Mouse (Mus musculus): ENCODE results near the gene Csrp1.

Gene Csrp1

DNA sequence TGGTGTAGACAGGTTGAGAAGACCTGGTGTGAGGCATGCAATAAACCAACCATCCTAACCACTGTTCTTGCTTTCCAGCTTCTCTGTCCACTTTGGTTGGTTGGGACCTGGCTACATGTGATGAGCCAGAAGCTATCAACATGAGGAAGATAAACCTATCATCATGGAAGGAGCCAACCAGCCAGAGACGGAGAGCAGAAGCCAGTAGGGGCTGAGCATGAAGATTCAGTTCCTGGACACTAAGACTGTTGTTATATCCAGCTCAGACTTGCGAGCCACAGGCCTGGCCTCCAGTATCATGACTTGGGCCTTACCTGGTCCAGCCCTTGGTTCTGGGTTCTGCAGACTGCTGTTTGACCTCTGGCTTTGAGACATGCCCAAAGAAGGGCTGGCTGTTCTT, 48.5 kb downstream of the Csrp1 start:
- no peak for DNase-seq (ENCODE audit: extremely low spot score, low read depth, low spot score)

DNA sequence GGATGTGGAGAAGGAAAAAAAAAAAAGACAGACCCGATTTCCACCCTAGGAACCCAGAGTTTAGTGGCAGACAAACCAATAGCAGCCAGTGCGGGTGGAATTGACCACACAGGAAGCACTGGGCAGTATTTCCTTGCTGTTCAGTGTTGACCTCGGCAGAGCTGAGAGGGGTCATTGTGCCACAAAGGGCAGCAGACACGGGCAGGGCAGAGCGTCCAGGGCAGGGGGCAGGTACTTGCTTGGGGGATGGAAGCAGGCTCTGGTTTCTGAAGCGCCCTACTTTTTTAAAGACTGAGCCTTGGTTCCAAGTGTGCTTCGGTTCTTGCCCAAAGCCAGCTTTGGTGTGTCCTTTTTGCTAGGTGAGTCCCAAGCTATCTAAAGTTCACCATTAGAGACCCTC, 50.4 kb downstream of the Csrp1 start:
- no peak for DNase-seq (ENCODE audit: extremely low spot score, low read depth, low spot score)

DNA sequence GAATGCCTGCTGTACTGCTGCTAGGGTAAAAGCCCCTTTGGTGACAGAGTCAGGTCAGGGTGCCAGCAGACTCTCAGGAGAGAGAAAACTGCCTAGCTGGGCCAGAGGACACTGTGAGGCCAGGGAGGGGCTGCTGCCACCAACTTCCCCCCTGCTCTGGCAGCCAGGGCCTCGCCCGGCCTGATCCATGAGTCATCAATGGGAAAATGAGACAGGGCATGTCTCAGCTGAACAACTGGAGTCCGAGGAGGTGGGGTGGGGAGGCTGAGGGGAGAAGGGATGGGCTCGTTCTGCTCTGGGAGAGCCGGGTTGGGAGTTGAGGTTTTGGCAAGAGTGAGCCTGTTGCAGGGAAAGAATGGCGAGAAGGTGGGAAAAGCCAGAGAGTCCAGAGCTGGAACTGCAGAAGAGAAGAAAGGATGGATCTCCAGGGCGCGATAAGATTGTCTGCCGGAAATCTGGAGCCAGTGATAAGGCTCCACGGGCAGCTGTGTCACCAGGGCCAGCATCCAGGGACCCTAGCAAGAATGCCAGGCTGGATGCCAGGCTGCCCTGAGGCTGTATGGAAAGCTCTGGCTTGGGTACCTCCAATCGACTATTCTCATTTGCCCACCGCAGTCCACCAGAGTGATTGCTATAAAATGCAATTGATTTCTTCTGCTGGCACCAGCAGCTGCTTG, 51.2 kb downstream of the Csrp1 start:
- DNase-seq (ENCODE audit: extremely low spot score, low read depth, low spot score), result no peak

DNA sequence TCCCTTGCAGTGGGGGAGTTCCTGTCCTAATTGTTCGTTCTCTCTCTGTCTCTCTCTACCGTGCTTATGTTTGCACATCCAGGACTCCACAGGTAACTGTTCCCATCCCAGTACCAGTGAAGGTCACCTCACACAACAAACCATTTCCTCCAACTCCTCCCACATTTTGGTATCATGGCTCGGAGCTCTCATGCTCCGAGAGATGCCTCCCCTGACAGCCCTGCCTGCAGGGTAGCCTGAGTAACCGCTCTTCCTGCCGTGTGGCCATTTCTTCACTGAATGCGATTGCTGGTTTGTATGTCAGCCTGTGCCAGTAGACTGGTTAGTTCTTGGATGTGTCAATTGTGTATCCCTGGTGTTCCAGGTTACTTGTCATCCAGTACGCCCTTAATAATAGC, 51.7 kb downstream of the Csrp1 start:
- DNase-seq (ENCODE audit: extremely low spot score, low read depth, low spot score), result no peak

DNA sequence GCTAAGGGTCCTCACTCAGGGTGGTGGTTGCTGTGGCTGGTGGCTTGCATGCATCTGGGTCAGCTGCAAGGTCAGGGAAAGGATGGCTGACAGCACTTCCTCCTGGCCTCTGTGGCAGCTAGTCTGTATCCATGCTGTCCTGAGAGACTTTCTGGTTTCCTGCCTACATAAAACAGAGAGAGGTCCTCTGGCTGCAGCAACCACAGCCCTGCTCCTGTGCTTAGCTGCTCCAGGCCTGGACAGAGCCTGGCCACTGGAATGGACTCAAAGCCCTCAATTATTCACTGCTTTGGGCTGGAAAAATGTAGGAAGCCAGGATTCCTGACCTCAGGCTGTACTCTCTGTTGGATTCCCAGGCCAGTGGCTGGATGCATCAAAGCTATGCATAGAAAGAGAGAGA, 56.7 kb downstream of the Csrp1 start:
- DNase-seq (ENCODE audit: extremely low spot score, low read depth, low spot score), result no peak

DNA sequence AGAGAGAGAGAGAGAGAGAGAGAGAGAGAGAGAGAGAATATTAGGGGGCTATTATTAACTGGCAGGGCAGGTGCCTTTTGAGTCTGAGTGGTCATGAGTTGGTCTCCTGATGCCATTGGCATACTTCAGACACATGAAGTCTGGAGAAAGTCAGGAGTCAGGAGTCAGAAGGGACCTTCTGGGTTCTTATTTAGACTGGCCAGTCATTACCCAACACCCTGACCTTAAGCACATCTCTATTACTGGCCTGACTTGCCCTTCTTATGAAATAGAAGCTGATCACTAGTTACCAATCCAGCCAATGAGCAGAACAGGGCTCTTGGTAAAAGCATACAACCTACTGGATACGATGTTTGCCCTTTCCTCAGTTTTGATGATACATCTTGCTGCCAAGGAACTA, 57.2 kb downstream of the Csrp1 start:
- no peak for DNase-seq (ENCODE audit: extremely low spot score, low read depth, low spot score)

DNA sequence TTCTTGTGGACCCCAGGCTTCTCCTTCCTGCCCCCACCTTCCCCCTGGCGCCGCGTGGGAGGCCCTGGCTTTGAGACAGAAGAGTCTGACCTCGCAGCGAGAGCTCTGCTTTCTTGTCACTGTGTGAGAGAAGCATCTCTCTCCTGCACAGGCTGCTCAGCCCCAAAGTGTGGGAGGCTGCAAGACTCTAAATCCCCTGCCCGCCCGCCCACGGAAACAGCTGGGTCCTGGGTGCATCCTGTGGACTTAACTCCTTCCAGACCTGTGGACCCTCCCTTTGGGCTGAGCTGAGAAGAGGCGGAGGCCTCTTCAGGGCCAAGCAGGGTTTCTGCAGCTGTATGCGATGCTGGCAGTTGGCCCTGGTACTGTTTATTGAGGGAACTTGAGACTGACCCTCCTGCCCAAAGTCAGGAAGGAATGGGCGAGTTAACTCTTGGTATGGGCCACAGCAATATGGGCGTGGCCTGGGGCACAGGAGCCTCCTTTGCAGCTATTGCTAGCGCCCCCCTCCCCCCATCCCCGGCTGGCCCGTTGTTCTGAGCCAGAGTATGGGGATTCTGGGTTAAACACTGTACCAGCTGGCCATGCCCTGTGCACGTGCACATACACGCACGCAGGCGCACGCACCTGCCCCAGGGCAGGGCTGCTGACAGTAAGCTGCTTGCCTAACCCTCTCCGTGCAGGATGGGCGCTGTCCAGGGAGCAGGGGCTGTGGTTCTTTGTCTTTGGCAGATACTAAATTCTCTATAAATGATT, 59.1 kb downstream of the Csrp1 start, which contains the start of gene Tnni1:
Tnni1 (plus strand) TSS at position 655 of the 756 bp plus-strand sequence.
- DNase-seq (ENCODE audit: extremely low spot score, low read depth, low spot score), result no peak

DNA sequence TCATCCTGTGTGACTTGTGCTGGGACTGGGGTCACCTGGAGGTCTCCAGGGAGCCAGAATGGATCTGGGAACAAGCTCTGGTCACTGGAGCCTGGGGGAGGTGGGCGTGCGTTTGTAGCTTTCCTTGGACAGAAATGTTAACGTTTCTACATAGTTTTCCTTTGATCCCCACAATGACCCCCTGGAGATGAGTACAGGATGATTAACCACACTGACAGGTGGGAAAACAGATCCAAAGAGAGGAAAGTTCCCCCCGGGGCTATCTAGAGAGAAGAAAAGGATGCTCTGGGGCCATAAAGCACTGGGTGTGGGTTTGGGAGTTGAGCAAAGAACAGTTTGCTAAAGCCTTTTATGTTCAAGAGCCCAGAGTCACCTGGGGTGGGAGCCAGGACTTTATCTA, 60.8 kb downstream of the Csrp1 start:
- no peak for DNase-seq (ENCODE audit: extremely low spot score, low read depth, low spot score)

DNA sequence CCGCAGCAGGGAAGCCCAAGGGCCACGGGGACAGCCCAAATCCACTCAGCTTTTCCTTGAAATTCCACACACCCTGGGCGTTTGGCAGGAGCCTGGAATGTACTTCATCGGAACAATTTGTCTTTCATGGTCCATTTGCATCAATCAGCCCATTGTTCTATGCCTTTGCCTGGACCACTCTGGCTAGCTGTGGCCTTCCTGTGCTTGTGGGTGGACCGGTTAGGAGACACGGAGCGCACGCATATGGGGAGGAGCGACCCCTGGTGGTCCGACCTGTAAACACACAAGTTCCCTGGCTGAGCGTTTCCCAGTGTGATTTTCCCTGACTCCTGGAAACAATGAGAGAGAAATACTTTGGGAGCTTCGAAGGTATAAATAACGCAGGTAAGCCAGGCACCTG, 61.4 kb downstream of the Csrp1 start:
- peak; percentile 35 for DNase-seq (ENCODE audit: extremely low spot score, low read depth, low spot score)

DNA sequence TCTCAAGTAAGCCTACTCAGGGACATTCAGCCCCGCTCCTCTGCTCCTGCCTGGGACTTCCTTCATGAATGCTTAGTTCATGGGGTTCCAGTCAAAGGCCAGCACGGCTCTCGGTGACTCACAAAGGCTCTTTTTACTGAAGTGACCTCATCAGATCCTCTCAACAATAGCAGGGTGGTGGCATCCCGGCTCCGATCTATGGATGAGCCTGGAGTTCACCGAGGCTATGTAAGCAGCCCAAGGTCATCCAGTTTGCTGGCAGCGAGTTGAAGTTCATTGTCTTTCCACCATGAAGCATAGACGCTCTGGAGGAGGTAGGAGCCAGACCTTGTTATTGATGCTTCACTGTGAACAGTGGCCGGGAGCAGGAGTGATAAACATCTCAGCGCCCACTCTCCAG, 63.0 kb downstream of the Csrp1 start:
- DNase-seq (ENCODE audit: extremely low spot score, low read depth, low spot score), result no peak

DNA sequence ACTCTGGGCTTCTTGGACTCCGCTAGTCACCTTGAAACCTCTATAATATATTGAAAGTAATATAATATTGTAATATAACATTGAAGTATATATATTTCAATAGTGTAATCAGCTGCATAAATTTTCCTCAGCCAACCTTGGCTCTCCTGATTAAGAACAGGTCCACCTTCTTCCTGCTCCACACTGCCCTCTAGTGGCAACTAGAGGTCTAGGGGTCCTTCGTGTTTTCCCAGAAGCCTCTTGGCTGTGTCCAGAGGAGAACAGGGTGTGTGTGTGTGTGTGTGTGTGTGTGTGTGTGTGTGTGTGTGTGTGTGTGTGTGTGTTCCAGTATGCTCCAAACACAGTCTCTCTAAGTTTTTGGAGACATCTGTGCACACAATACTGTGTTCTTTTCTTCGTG, 67.9 kb downstream of the Csrp1 start:
- DNase-seq (ENCODE audit: extremely low spot score, low read depth, low spot score), result peak; percentile 88

DNA sequence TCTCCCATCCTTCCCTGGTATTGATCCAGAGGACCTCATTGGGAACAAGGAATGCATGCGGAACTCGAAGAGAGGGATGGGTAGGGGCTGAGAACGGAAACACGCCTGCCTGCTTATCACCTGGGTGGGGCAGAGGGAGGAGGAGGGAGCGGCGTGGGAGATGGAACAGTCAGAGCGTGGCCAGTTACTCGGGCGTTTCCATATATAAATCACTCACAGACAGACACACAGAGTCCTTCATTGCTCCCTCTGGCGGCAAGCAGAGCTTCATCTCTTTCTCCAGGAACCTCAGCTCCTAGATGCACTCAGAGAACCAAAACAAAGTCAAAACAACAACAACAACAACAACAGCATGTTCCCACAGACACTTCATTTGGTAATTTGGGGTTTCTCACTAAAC, 68.8 kb downstream of the Csrp1 start:
- no peak for DNase-seq (ENCODE audit: extremely low spot score, low read depth, low spot score)

DNA sequence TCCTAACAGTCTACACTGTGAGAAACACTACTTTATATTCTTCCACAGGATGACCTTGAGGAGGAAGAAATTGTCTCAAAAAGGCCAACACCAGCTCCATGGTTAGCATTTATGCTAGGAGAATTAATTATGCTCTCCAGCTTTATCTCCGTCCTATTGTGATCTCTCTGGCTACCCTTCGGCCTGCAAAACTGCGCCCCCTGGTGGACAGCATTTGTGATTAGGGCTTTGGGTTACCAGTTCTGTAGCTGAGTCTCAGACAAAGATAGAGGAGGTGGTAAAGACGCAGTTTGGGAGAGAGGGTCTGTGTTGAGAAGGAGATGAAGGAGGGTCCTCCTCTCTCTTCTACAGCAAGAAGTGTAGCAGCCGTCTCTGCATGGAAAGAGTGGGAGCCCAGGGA, 70.0 kb downstream of the Csrp1 start:
- DNase-seq (ENCODE audit: extremely low spot score, low read depth, low spot score), result peak; percentile 52

DNA sequence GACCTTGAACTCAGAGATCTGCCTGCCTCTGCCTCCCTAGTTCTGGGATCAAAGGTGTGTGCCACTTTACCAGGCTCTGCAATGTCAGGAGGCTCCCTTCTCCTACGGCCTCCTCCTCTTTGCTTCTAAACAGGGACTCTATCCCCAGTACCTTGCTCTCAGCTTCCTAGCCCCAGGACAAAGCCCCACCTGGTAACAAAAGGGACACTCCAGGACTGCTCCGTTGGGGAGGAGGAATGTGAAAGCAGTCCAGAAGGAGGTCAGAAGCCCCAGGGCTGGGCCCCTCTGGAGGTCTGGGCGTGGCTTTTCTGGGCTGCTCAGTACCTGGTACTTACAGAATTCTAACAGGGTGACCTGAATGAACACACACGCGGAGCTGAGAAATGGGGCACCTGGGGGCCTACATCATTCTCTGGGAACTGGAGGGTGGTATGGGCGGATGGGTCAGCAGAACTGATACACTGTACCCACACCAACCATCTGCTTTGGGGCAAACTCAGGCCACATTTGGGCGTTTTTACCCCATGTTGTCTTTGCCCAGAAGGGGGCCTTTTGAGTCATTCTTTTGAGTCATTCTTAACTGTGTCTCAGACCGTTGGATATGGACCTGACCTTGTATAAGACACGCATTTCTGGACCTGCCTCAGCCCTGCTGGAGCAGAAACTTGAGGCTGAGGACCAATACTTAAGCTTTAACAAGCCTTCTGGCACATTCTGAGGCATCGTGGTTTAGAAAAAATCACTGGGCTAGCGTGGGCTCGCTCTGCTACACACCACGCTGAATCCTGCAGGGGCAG, 72.5 kb downstream of the Csrp1 start:
- no peak for DNase-seq (ENCODE audit: extremely low spot score, low read depth, low spot score)

DNA sequence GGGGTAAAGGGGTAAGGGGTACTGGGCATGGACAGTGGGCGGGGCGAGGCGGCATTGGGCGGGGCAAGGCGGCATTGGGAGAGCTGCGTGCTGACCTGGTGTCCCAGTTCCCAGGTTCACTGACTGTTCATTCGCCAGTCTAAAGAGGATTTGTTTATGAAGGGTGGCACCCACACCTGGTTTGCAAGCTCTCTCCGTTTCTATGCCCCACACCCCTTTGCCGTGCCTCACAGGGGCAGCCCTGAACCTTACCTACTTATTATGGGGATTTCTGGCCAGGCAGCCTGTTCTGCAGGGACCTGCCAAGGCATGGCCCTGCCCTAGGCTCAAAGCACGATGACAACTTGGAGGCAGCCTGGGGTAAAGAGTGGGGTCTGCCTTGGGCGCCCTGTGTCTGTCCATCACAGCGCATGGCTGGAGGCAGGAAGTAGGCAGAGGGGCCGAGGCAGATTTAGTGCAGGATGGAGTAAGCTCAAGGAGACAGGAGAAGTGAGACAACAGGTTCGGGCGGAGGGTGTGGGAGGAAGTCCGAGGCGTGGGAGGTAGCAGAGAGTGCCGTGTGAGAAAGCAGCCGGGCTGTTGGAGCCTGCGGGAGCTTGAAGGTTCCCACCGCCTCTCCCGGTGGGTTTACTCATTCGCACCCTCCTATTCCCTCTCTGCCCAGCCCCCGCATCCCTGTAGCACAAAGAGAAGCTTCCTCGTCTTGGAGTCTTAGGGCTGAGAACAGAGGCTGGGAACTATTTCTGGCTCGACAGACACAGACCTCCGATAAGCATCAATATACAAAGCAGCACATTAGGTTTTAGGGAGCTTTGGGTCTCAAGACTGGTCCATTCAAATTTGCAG, 73.7 kb downstream of the Csrp1 start:
- DNase-seq (ENCODE audit: extremely low spot score, low read depth, low spot score), result no peak

DNA sequence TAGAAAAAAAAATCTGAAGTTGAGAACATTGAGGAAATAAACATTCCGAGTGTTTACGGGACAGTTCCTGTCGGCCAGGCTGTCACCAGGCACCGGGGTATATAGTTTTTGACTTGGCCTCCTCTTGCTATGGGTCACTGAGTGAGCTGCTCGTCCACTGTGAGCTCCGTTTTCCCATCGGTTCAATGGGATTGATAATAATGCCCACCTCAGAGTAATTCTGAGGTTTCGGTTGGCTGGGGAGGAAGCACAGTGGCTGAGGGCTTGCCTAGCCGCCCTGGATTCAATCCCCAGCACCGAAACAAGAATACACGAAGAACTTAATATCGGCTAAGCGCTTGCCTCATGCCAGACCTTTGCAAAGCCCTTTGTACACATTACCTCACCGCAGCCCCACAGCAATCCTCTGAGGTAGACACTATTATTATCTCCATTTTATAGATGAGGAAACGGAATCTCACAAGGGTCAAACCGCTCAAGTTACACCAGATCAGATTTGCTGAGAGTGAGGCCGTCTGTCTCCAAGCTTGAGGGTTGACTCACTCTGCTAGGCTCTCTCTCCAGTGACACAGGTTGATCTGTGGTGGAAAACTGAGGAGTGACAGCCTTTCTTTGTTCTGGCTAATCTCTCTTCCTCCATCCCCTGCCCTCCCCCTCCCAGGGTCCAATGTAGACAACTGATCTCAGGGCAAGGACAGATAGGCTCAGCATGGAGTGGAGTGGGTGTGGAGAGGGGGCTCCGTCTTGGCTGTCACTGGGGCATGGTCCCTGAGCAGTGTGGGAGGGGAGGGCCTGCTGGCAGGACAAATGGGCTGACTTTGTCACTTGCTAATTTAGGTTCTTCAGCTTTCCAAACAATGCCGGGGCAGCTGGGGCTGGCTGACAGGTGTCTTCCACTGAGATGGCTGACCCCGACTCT, 74.6 kb downstream of the Csrp1 start:
- DNase-seq (ENCODE audit: extremely low spot score, low read depth, low spot score), result no peak

DNA sequence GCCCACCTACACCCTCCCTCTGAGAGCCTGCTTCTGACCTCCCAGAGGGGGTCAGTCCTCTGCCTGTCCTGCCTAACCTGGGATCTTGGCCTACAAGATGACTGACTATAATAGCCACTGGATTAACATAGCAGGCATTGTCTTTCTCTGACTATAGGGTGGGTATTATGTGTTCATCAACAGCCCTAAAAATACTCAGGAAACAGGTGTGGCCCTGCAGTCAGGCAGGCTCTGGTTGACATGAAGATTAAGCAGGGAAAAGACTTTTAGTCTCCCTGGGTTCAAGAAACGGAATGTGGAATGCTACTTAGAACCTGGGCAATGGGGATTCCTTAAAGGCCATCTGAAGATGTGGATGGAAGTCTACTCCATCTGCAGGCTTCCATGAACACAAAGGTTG, 78.6 kb downstream of the Csrp1 start:
- no peak for DNase-seq (ENCODE audit: extremely low spot score, low read depth, low spot score)

DNA sequence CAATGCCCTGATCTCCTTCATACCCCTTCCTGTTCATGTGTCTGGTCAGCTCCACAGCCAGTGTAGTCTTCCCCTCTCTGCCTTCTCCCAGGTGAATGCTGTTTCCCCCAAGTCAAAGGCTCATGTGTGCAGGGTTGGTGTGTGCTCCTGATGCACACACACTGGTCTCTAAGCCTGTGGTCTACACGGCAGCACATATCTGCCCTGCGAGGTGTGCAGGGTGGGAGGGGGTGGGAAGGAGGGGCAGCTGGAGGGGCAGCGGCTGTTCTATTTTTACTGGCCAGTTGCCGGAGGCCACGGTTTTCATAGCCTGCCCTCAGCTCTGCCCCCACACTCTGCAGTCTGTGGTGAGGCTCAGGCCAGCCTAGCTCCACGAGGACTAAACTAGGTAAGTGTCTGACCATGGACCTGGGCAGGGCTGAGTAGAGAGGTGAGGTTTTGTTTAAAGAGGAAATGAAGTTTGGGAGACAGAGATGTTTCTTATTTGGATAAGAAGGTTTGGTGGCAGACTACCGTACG, 79.3 kb downstream of the Csrp1 start:
- DNase-seq (ENCODE audit: extremely low spot score, low read depth, low spot score), result no peak

DNA sequence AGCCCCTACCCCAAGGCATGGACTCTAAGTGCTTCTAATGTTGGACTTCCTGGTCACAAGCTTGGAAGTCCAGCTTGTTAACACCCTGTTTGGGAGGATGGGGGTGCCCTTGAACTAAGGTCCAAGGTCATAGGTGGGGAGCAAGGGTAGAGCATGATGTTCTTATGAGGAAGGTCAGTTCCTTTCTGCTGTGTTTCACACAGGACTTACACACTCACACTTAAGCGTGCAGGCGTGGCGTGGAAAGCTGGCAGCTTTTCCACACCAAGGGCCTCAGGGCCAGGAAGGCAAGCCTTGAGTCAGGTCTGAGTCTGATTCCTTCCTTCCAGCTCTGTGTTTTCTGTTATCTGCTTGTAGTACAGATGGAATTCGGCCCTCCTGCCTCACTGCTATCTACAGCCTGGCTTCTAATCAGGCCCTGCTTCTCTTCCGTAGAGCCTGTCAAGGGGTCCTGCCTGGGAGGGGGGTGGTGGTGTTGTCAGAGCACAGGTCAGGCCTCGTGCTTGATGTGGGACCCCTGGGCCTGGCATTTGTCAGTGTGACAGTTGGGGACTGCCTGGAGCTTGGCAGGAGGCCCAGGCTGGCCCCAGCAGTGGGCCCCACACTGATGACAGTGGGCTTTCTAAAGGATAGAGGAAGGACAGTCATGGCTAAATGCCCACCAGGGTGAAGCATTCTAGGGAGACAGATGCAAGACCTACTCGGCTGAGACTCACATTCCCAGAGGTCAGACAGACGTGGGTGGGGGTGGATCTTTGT, 80.5 kb downstream of the Csrp1 start:
- DNase-seq (ENCODE audit: extremely low spot score, low read depth, low spot score), result no peak
